Mouse (Mus musculus): ENCODE results near the gene Hdac9. TPM values are rescaled to one million over a fixed set of nuclear protein-coding genes. Genes with fewer than 3 reads are reported as not detected.

The Hdac9 gene
- polyA plus RNA-seq, 1 experiment from 2014 or later: 3.2 TPM

- no peak for ATAC-seq
- Histone ChIP-seq H3K4me2 (ENCODE audit: low read depth, low read length) (no peak overlapping the region), H3K4me1 (ENCODE audit: control insufficient read depth, insufficient read depth, low read length) (no peaks in the 10 kb centered on the region), H3K27ac (ENCODE audit: low read length) (no peak overlapping the region), H3K9ac (ENCODE audit: low read depth, low read length) (no peak overlapping the region), H3K36me3 (ENCODE audit: control insufficient read depth, insufficient read depth, low read length) (no peaks in the 10 kb centered on the region), H3K4me3 (ENCODE audit: low read length) (no peak overlapping the region), H3K27me3 (replicated peaks; ENCODE audit: control insufficient read depth, insufficient read depth, low read length) (no peaks in the 10 kb centered on the region), H3K9me3 (ENCODE audit: control insufficient read depth, low read length) (no peaks in the 10 kb centered on the region)
- WGBS: 92% methylated on average over 3 of the region's 3 CpGs
These were observed 234.2 kb downstream of the Hdac9 start for GRCm38 (mm10) chr12:34682657-34683056.

- Histone ChIP-seq H3K9me3 (ENCODE audit: control insufficient read depth, low read length) (no peaks in the 10 kb centered on the region), H3K4me1 (ENCODE audit: control insufficient read depth, insufficient read depth, low read length) (no peaks in the 10 kb centered on the region), H3K36me3 (ENCODE audit: control insufficient read depth, insufficient read depth, low read length) (no peaks in the 10 kb centered on the region), H3K27ac (ENCODE audit: low read length) (no peak overlapping the region), H3K4me3 (ENCODE audit: low read length) (no peak overlapping the region), H3K27me3 (replicated peaks; ENCODE audit: control insufficient read depth, insufficient read depth, low read length) (no peaks in the 10 kb centered on the region), H3K4me2 (ENCODE audit: low read depth, low read length) (no peak overlapping the region), H3K9ac (ENCODE audit: low read depth, low read length) (no peak overlapping the region)
- WGBS: 62% methylated on average over 5 of the region's 5 CpGs
- no peak for ATAC-seq
These were observed 236.3 kb downstream of the Hdac9 start for GRCm38 (mm10) chr12:34680576-34680975.

GRCm38 (mm10) chr12:34677110-34677509 lies 239.8 kb downstream of the Hdac9 start:
- 83% methylated on average over 6 of the region's 6 CpGs for WGBS
- H3K27ac ChIP-seq (ENCODE audit: low read length): no peak overlapping the region
- no peak overlapping the region for H3K9ac ChIP-seq (ENCODE audit: low read depth, low read length)
- no peaks in the 10 kb centered on the region for H3K36me3 ChIP-seq (ENCODE audit: control insufficient read depth, insufficient read depth, low read length)
- H3K4me3 ChIP-seq (ENCODE audit: low read length): no peak overlapping the region
- no peak overlapping the region for H3K4me2 ChIP-seq (ENCODE audit: low read depth, low read length)
- no peaks in the 10 kb centered on the region for H3K27me3 ChIP-seq (replicated peaks; ENCODE audit: control insufficient read depth, insufficient read depth, low read length)
- H3K4me1 ChIP-seq (ENCODE audit: control insufficient read depth, insufficient read depth, low read length): no peaks in the 10 kb centered on the region
- H3K9me3 ChIP-seq (ENCODE audit: control insufficient read depth, low read length): no peaks in the 10 kb centered on the region
- ATAC-seq: no peak

- no peak overlapping the region for H3K27ac ChIP-seq (ENCODE audit: low read length)
- H3K4me1 ChIP-seq (ENCODE audit: control insufficient read depth, insufficient read depth, low read length): no peaks in the 10 kb centered on the region
- 71% methylated on average over 2 of the region's 2 CpGs for WGBS
- no peak for ATAC-seq
- H3K4me3 ChIP-seq (ENCODE audit: low read length): no peak overlapping the region
- no peaks in the 10 kb centered on the region for H3K9me3 ChIP-seq (ENCODE audit: control insufficient read depth, low read length)
- H3K27me3 ChIP-seq (replicated peaks; ENCODE audit: control insufficient read depth, insufficient read depth, low read length): no peaks in the 10 kb centered on the region
- H3K36me3 ChIP-seq (ENCODE audit: control insufficient read depth, insufficient read depth, low read length): no peaks in the 10 kb centered on the region
- H3K4me2 ChIP-seq (ENCODE audit: low read depth, low read length): no peak overlapping the region
- no peak overlapping the region for H3K9ac ChIP-seq (ENCODE audit: low read depth, low read length)
These were observed 242.7 kb downstream of the Hdac9 start for GRCm38 (mm10) chr12:34674235-34674634.

- Histone ChIP-seq H3K9me3 (ENCODE audit: control insufficient read depth, low read length) (no peaks in the 10 kb centered on the region), H3K27ac (ENCODE audit: low read length) (no peak overlapping the region), H3K4me3 (ENCODE audit: low read length) (no peak overlapping the region), H3K4me1 (ENCODE audit: control insufficient read depth, insufficient read depth, low read length) (no peaks in the 10 kb centered on the region), H3K36me3 (ENCODE audit: control insufficient read depth, insufficient read depth, low read length) (no peaks in the 10 kb centered on the region), H3K4me2 (ENCODE audit: low read depth, low read length) (no peak overlapping the region), H3K9ac (ENCODE audit: low read depth, low read length) (no peak overlapping the region), H3K27me3 (replicated peaks; ENCODE audit: control insufficient read depth, insufficient read depth, low read length) (no peaks in the 10 kb centered on the region)
- WGBS: 81% methylated on average over 4 of the region's 4 CpGs
- ATAC-seq: no peak
These were observed 243.4 kb downstream of the Hdac9 start for GRCm38 (mm10) chr12:34673539-34673938.

- WGBS: 7% methylated on average over 3 of the region's 3 CpGs
- no peaks in the 10 kb centered on the region for H3K36me3 ChIP-seq (ENCODE audit: control insufficient read depth, insufficient read depth, low read length)
These were observed 252.1 kb downstream of the Hdac9 start for GRCm38 (mm10) chr12:34664758-34665157.

GRCm38 (mm10) chr12:34661378-34661777 lies 255.5 kb downstream of the Hdac9 start:
- H3K27me3 ChIP-seq (replicated peaks; ENCODE audit: control insufficient read depth, insufficient read depth, low read length): no peaks in the 10 kb centered on the region
- no peak overlapping the region for H3K27ac ChIP-seq (ENCODE audit: low read length)
- H3K9ac ChIP-seq (ENCODE audit: low read depth, low read length): no peak overlapping the region
- no peaks in the 10 kb centered on the region for H3K36me3 ChIP-seq (ENCODE audit: control insufficient read depth, insufficient read depth, low read length)
- no peak overlapping the region for H3K4me3 ChIP-seq (ENCODE audit: low read length)
- no peak for ATAC-seq
- no peaks in the 10 kb centered on the region for H3K9me3 ChIP-seq (ENCODE audit: control insufficient read depth, low read length)
- H3K4me1 ChIP-seq (ENCODE audit: control insufficient read depth, insufficient read depth, low read length): no peaks in the 10 kb centered on the region
- H3K4me2 ChIP-seq (ENCODE audit: low read depth, low read length): no peak overlapping the region

More at GRCm38 (mm10) chr12:34664758-34665157, 252.1 kb downstream of the Hdac9 start:
- Histone ChIP-seq H3K4me3 (ENCODE audit: low read length) (no peak overlapping the region), H3K4me2 (ENCODE audit: low read depth, low read length) (no peak overlapping the region), H3K27ac (ENCODE audit: low read length) (no peak overlapping the region), H3K9ac (ENCODE audit: low read depth, low read length) (no peak overlapping the region), H3K27me3 (replicated peaks; ENCODE audit: control insufficient read depth, insufficient read depth, low read length) (no peaks in the 10 kb centered on the region), H3K4me1 (ENCODE audit: control insufficient read depth, insufficient read depth, low read length) (no peaks in the 10 kb centered on the region), H3K9me3 (ENCODE audit: control insufficient read depth, low read length) (no peaks in the 10 kb centered on the region)
- ATAC-seq: no peak

- H3K4me1 ChIP-seq (ENCODE audit: control insufficient read depth, insufficient read depth, low read length): no peaks in the 10 kb centered on the region
- 55% methylated on average over 5 of the region's 5 CpGs for WGBS
- H3K36me3 ChIP-seq (ENCODE audit: control insufficient read depth, insufficient read depth, low read length): no peaks in the 10 kb centered on the region
- no peak overlapping the region for H3K4me2 ChIP-seq (ENCODE audit: low read depth, low read length)
- H3K9ac ChIP-seq (ENCODE audit: low read depth, low read length): no peak overlapping the region
- no peak overlapping the region for H3K4me3 ChIP-seq (ENCODE audit: low read length)
- no peaks in the 10 kb centered on the region for H3K9me3 ChIP-seq (ENCODE audit: control insufficient read depth, low read length)
- H3K27me3 ChIP-seq (replicated peaks; ENCODE audit: control insufficient read depth, insufficient read depth, low read length): no peaks in the 10 kb centered on the region
- H3K27ac ChIP-seq (ENCODE audit: low read length): no peak overlapping the region
- no peak for ATAC-seq
These were observed 256.9 kb downstream of the Hdac9 start for GRCm38 (mm10) chr12:34660027-34660426.

- Histone ChIP-seq H3K9ac (ENCODE audit: low read depth, low read length) (no peak overlapping the region), H3K27me3 (replicated peaks; ENCODE audit: control insufficient read depth, insufficient read depth, low read length) (no peaks in the 10 kb centered on the region), H3K27ac (ENCODE audit: low read length) (no peak overlapping the region), H3K4me1 (ENCODE audit: control insufficient read depth, insufficient read depth, low read length) (peaks cover 1% of the 10 kb centered on the region; the same call in 1 of the 2 replicates), H3K36me3 (ENCODE audit: control insufficient read depth, insufficient read depth, low read length) (no peaks in the 10 kb centered on the region), H3K9me3 (ENCODE audit: control insufficient read depth, low read length) (no peaks in the 10 kb centered on the region), H3K4me3 (ENCODE audit: low read length) (no peak overlapping the region), H3K4me2 (ENCODE audit: low read depth, low read length) (no peak overlapping the region)
- 41% methylated on average over 3 of the region's 3 CpGs for WGBS
- no peak for ATAC-seq
These were observed 258.3 kb downstream of the Hdac9 start for GRCm38 (mm10) chr12:34658568-34658967.

- Histone ChIP-seq H3K9ac (ENCODE audit: low read depth, low read length) (no peak overlapping the region), H3K27me3 (replicated peaks; ENCODE audit: control insufficient read depth, insufficient read depth, low read length) (no peaks in the 10 kb centered on the region), H3K4me3 (ENCODE audit: low read length) (no peak overlapping the region), H3K4me1 (ENCODE audit: control insufficient read depth, insufficient read depth, low read length) (peaks cover 2% of the 10 kb centered on the region; the same call in 1 of the 2 replicates), H3K27ac (ENCODE audit: low read length) (no peak overlapping the region), H3K36me3 (ENCODE audit: control insufficient read depth, insufficient read depth, low read length) (no peaks in the 10 kb centered on the region), H3K9me3 (ENCODE audit: control insufficient read depth, low read length) (no peaks in the 10 kb centered on the region), H3K4me2 (ENCODE audit: low read depth, low read length) (no peak overlapping the region)
- 39% methylated on average over 6 of the region's 6 CpGs for WGBS
- no peak for ATAC-seq
These were observed 258.8 kb downstream of the Hdac9 start for GRCm38 (mm10) chr12:34658119-34658518.

Data from intestine, embryonic 16.5 days (tissue).